Mouse (Mus musculus) limb, embryonic 12.5 days (tissue): Measurements from ENCODE around the gene Fth1. TPM values are rescaled to one million over a fixed set of nuclear protein-coding genes. Genes with fewer than 3 reads are reported as not detected.

Experiments used
- ATAC-seq: fragments of 200-750 bp; cut with Nextera tagmentation; 2 replicates; pipeline ENCODE4 v1.8.0; 2017; ENCODE audit warnings: low read depth, moderate TSS enrichment; ENCODE audit not compliant: insufficient number of reproducible peaks, insufficient read depth, low FRiP score, low TSS enrichment
- H3K27ac ChIP-seq: fragments of 300-500 bp; sonication (generic); 2 replicates; pipeline ENCODE4 v1.5.1; 2016; ENCODE audit warnings: mild to moderate bottlenecking, moderate library complexity
- H3K27me3 ChIP-seq: fragments of 300-500 bp; sonication (generic); 2 replicates; pipeline ENCODE4 v1.6.1; 2016; ENCODE audit warnings: mild to moderate bottlenecking, moderate library complexity
- H3K36me3 ChIP-seq: fragments of 300-500 bp; sonication (generic); 2 replicates; pipeline ENCODE4 v1.6.1; 2016; ENCODE audit warnings: mild to moderate bottlenecking, moderate library complexity
- H3K4me1 ChIP-seq: fragments of 300-500 bp; sonication (generic); replicated peaks from 2 replicates; pipeline ENCODE4 v1.6.1; 2016
- H3K4me2 ChIP-seq: fragments of 300-500 bp; sonication (generic); 2 replicates; pipeline ENCODE4 v1.6.1; 2016; ENCODE audit warnings: mild to moderate bottlenecking, moderate library complexity
- H3K4me3 ChIP-seq: fragments of 300-500 bp; sonication (generic); replicated peaks from 2 replicates; pipeline ENCODE4 v1.5.1; 2016; ENCODE audit warnings: mild to moderate bottlenecking
- H3K9ac ChIP-seq: fragments of 300-500 bp; sonication (generic); replicated peaks from 2 replicates; pipeline ENCODE4 v1.6.1; 2016; ENCODE audit warnings: mild to moderate bottlenecking, moderate library complexity
- H3K9me3 ChIP-seq: fragments of 300-500 bp; sonication (generic); 2 replicates; pipeline ENCODE4 v1.6.1; 2016; ENCODE audit warnings: mild to moderate bottlenecking, moderate library complexity
- whole genome bisulfite sequencing: fragments of 180-500 bp; shearing (Covaris S2); methylation state at CpG from one replicate; pipeline ENCODE4 v1.1.7; 2016; 5-methylcytosine and 5-hydroxymethylcytosine counted together
- polyA plus RNA-seq: library from polyadenylated mRNA; unstranded; fragments of >200 nt; fragmentation: Nextera tagmentation; extraction: Ambion mirVana; gene quantifications from 2 replicates; pipeline ENCODE4 v1.2.1, GENCODE M21; 2016

The Fth1 gene
- polyA plus RNA-seq, 1 experiment from 2014 or later = 1,385 TPM

- no peak overlapping the region for H3K27ac ChIP-seq
- peaks cover 56% of the 10 kb centered on the region for H3K36me3 ChIP-seq
- H3K27me3 ChIP-seq = no peaks in the 10 kb centered on the region; the same call in 1 of the 2 replicates
- no peak overlapping the region for H3K9ac ChIP-seq
- H3K9me3 ChIP-seq = no peaks in the 10 kb centered on the region
- WGBS = 92% methylated on average over 2 of the region's 2 CpGs
- peaks cover 12% of the 10 kb centered on the region for H3K4me1 ChIP-seq
- ATAC-seq = no peak
- H3K4me3 ChIP-seq = no peak overlapping the region
- no peak overlapping the region for H3K4me2 ChIP-seq
Observed at GRCm38 (mm10) chr19:10029746-10030145, 49.3 kb downstream of the Fth1 start.

- 39% methylated on average over 8 of the region's 8 CpGs for WGBS
- Histone ChIP-seq H3K36me3 (peaks cover 48% of the 10 kb centered on the region), H3K4me3 (no peak overlapping the region), H3K9me3 (no peaks in the 10 kb centered on the region), H3K27me3 (no peaks in the 10 kb centered on the region), H3K4me1 (peaks cover 5% of the 10 kb centered on the region), H3K27ac (no peak overlapping the region), H3K4me2 (no peak overlapping the region), H3K9ac (no peak overlapping the region)
- peak; percentile 50; the same call in 1 of the 2 replicates for ATAC-seq
Observed at GRCm38 (mm10) chr19:10033211-10033973, 53.0 kb downstream of the Fth1 start.

DNA sequence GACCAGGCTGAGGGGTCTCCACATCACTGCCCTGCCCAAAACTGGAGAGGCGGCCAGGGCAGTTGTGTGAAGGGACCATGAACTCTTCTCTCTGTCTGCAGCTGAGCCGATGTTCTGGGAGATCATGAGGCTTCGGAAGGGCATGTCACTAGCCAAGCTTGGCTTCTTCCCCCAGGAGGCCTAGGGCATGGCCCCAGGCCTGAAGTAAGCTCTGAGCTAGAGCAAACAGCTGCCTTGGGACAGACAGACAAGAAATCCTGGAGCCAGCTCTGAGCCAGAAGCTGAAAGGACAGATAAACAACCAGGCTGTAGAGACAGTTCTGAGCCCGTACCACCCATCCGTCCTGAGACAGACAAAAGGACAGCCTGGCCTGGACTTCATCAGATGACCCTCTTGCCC is 54.0 kb downstream of the Fth1 start:
- ATAC-seq = no peak
- Histone ChIP-seq H3K4me3 (no peak overlapping the region), H3K9ac (no peak overlapping the region), H3K27ac (no peak overlapping the region), H3K4me2 (no peak overlapping the region), H3K9me3 (no peaks in the 10 kb centered on the region), H3K4me1 (peaks cover 11% of the 10 kb centered on the region), H3K27me3 (no peaks in the 10 kb centered on the region), H3K36me3 (peaks cover 39% of the 10 kb centered on the region)
- WGBS = 90% methylated on average over 5 of the region's 5 CpGs

Other genes starting within 250 kb of the Fth1 start
- gene Scgb2a2, start 133.0 kb upstream of the Fth1 start, polyA plus RNA-seq = not detected in 2 replicates
- gene Incenp, start 81.0 kb upstream of the Fth1 start, polyA plus RNA-seq = 140 and 148 TPM in 2 replicates
- 2.2 and 2.3 TPM in 2 replicates for gene Best1, start 21.0 kb downstream of the Fth1 start, polyA plus RNA-seq
- gene Rab3il1, start 21.1 kb downstream of the Fth1 start, polyA plus RNA-seq = 32.0 and 35.8 TPM in 2 replicates
- 5.8 and 5.9 TPM in 2 replicates for gene Fads3, start 61.0 kb downstream of the Fth1 start, polyA plus RNA-seq
- 117 and 124 TPM in 2 replicates for gene Fads2, start 121.1 kb downstream of the Fth1 start, polyA plus RNA-seq
- gene Fads1, start 202.3 kb downstream of the Fth1 start, polyA plus RNA-seq = 134 and 144 TPM in 2 replicates
- 417 and 421 TPM in 2 replicates for gene Tmem258, start 223.4 kb downstream of the Fth1 start, polyA plus RNA-seq
- gene Fen1, start 223.6 kb downstream of the Fth1 start, polyA plus RNA-seq = 109 and 115 TPM in 2 replicates